Mouse (Mus musculus) stomach, postnatal 0 days (tissue): Measurements from ENCODE around the gene Ppdpf.

Experiments
- CTCF ChIP-seq: IDR thresholded peaks from 2 replicates; pipeline ENCODE4 v1.5.1; 2016; ENCODE audit warnings: antibody characterized with exemption, low read depth, mild to moderate bottlenecking, moderate library complexity
- EP300 ChIP-seq: optimal IDR thresholded peaks from 2 replicates; pipeline ENCODE3; 2016; ENCODE audit warnings: antibody characterized with exemption

- TF ChIP-seq CTCF = no peak
- no peak for TF ChIP-seq EP300
These were observed 43.4 kb upstream of the Ppdpf start for GRCm38 (mm10) chr2:181143509-181144276.
